Mouse (Mus musculus) megakaryocyte, embryonic 14.5 days (primary cell): ENCODE measurements at regions not wholly inside any gene's neighbourhood (a gene's known extent, or its start where the extent isn't known, plus 50 kb on each side); places are given as distances from the start of the nearest gene placed in this dataset.
A peak's percentile ranks its signal among the peaks of the same experiment; 100 is the strongest.

Source experiments
- H3K27me3 ChIP-seq: replicated peaks from 2 replicates; pipeline ENCODE3; 2012; ENCODE audit warnings: inconsistent platforms
- H3K36me3 ChIP-seq: replicated peaks from 2 replicates; pipeline ENCODE3; 2012; ENCODE audit warnings: low read length, inconsistent platforms, mixed read lengths
- H3K4me1 ChIP-seq: 2 replicates; pipeline ENCODE4 v1.6.1; 2012; ENCODE audit warnings: inconsistent platforms
- H3K4me3 ChIP-seq: replicated peaks from 2 replicates; pipeline ENCODE3; 2012; ENCODE audit warnings: moderate library complexity, mild to moderate bottlenecking, inconsistent platforms
- H3K9me3 ChIP-seq: 2 replicates; pipeline ENCODE4 v1.6.1; 2012; ENCODE audit warnings: inconsistent platforms
- FLI1 ChIP-seq: IDR thresholded peaks from 2 replicates; pipeline ENCODE4 v1.6.1; 2012; ENCODE audit warnings: low read length, inconsistent platforms, mixed read lengths
- GATA1 ChIP-seq: IDR thresholded peaks from 3 replicates; pipeline ENCODE4 v1.6.1; 2012; ENCODE audit warnings: mixed read lengths, low read length, inconsistent platforms, borderline replicate concordance

DNA sequence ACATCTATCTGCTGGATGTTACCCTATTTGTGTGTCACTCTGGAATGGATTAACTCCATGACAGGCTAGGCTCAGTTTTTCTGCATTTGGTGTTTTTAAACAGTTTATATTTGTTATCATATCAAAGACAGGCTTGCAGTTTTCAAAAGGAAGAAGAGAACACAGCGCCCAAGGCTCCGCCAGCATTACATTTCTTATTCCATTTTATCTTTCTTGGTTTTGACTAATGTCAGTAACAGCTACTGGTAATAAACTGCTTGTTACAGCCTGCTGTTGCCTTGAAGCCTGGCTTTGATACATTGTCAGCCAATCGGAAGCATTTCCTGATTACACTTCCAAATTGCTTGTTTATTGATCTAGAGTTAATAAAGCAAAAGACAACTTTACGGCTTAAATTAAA is 219.4 kb upstream of the Mdfic start:
- TF ChIP-seq FLI1, result no peak
- TF ChIP-seq GATA1, result no peak
- H3K9me3 ChIP-seq, result no peaks in the 10 kb centered on the region
- no peaks in the 10 kb centered on the region for H3K27me3 ChIP-seq
- H3K4me1 ChIP-seq, result no peaks in the 10 kb centered on the region
- no peak overlapping the region for H3K4me3 ChIP-seq
- no peaks in the 10 kb centered on the region for H3K36me3 ChIP-seq

- TF ChIP-seq GATA1, result no peak
- TF ChIP-seq FLI1, result no peak
- no peaks in the 10 kb centered on the region for H3K9me3 ChIP-seq
- H3K27me3 ChIP-seq, result no peaks in the 10 kb centered on the region
- H3K36me3 ChIP-seq, result no peaks in the 10 kb centered on the region
- H3K4me3 ChIP-seq, result no peak overlapping the region
- H3K4me1 ChIP-seq, result no peaks in the 10 kb centered on the region
These were observed 211.1 kb upstream of the Mdfic start for GRCm38 (mm10) chr6:15509314-15509713.

GRCm38 (mm10) chr6:15537279-15537678 is 183.2 kb upstream of the Mdfic start:
- Histone ChIP-seq H3K36me3 (no peaks in the 10 kb centered on the region), H3K9me3 (no peaks in the 10 kb centered on the region), H3K4me1 (no peaks in the 10 kb centered on the region), H3K4me3 (no peak overlapping the region), H3K27me3 (no peaks in the 10 kb centered on the region)
- TF ChIP-seq GATA1 (no peak), FLI1 (no peak)

DNA sequence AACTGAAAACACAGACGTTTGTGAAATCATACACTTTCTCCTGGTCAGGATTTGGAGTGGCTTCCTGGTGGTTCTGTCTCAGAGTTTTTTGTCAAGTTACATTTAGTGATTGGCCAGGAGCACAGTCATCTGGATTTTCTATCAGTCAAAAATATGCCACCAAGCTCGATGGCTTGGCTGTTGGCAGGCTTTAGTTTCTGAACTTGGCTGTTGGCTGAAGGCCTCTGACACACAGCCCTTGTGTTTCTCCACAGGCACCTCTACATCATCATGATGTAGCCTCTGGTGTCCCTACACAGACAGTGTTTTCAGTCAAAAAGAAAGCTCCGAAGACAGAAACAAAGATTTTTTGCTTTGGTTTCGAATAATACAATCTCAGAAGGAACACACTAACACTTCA is 178.5 kb upstream of the Mdfic start:
- H3K27me3 ChIP-seq, result no peaks in the 10 kb centered on the region
- no peaks in the 10 kb centered on the region for H3K4me1 ChIP-seq
- peaks cover 3% of the 10 kb centered on the region; the same call in 1 of the 2 replicates for H3K9me3 ChIP-seq
- no peaks in the 10 kb centered on the region for H3K36me3 ChIP-seq
- no peak overlapping the region for H3K4me3 ChIP-seq
- TF ChIP-seq FLI1 (no peak), GATA1 (no peak)

DNA sequence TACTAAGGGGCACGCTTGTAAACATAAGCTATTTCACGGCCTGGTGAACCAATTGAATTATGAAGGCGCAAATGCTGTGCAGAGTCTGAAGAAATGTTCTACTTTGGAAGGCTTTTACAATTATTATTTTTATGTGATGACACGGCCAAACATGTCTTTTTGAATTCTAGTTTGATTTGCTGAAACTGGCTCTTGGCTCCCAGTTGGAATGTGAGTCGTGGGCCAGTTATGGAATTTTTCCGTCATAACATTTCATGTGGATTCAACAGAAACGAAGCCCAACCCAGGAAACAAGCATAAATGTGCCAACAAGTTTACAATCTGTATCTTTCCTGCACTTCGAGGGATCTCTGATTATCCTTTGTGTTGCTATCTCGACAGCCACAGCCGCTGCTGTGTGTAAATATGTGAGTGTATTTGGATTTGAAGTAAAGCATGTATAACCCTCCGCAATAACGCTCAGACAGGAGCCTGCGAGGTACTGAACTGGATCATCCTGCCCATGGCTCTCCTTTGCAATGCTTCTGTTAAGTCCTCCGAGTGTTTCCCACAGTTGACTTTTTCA is 176.9 kb upstream of the Mdfic start:
- no peaks in the 10 kb centered on the region for H3K27me3 ChIP-seq
- H3K9me3 ChIP-seq, result peaks cover 3% of the 10 kb centered on the region; the same call in 1 of the 2 replicates
- H3K4me3 ChIP-seq, result no peak overlapping the region
- TF ChIP-seq FLI1, result no peak
- TF ChIP-seq GATA1, result no peak
- H3K4me1 ChIP-seq, result no peaks in the 10 kb centered on the region
- no peaks in the 10 kb centered on the region for H3K36me3 ChIP-seq

- no peak for TF ChIP-seq FLI1
- no peak for TF ChIP-seq GATA1
- Histone ChIP-seq H3K4me3 (no peak overlapping the region), H3K4me1 (no peaks in the 10 kb centered on the region), H3K9me3 (no peaks in the 10 kb centered on the region), H3K36me3 (no peaks in the 10 kb centered on the region), H3K27me3 (no peaks in the 10 kb centered on the region)
These were observed 171.6 kb upstream of the Mdfic start for GRCm38 (mm10) chr6:15548833-15549232.

GRCm38 (mm10) chr6:15592780-15593179 is 127.7 kb upstream of the Mdfic start:
- no peaks in the 10 kb centered on the region for H3K27me3 ChIP-seq
- no peak overlapping the region for H3K4me3 ChIP-seq
- peaks cover 3% of the 10 kb centered on the region; the same call in 1 of the 2 replicates for H3K9me3 ChIP-seq
- no peak for TF ChIP-seq GATA1
- TF ChIP-seq FLI1, result no peak
- no peaks in the 10 kb centered on the region for H3K36me3 ChIP-seq
- no peaks in the 10 kb centered on the region for H3K4me1 ChIP-seq

DNA sequence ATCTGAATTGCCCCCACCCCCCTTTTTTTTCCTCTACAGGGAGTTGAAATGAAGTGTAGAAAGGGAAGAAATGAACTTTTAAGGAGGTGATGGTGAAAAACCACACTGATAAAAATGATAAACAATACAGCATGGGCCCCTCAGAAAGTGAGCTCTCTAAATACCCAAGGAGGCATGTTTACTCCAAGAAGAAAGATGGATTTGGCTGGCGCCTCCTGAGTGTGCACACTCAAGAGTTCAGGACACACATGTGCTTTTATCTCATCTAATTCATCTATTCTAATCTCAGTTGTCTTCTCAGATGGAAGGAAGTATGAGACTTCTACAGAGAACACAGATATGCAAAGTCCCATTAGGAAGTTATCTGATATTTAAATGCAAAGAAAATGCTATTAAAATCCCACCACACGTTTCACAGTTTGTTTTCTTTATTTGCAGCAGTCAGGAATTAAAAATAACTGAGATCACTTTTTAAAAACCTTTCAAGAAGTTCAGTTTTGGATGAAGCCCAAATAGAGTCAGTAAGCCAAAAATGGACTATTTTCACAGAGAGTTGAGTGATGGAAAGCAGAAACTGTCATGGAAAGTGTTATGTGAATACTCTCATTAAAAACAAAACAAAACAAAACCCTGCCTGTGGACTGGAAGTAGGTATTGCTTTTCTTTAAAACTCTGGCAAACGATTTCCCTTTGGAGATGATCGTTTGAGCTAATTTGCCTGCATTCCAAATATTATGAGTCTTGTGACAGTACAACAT is 123.1 kb upstream of the Mdfic start:
- Histone ChIP-seq H3K27me3 (no peaks in the 10 kb centered on the region), H3K4me1 (no peaks in the 10 kb centered on the region), H3K9me3 (no peaks in the 10 kb centered on the region), H3K36me3 (no peaks in the 10 kb centered on the region), H3K4me3 (no peak overlapping the region)
- TF ChIP-seq FLI1 (no peak), GATA1 (no peak)

DNA sequence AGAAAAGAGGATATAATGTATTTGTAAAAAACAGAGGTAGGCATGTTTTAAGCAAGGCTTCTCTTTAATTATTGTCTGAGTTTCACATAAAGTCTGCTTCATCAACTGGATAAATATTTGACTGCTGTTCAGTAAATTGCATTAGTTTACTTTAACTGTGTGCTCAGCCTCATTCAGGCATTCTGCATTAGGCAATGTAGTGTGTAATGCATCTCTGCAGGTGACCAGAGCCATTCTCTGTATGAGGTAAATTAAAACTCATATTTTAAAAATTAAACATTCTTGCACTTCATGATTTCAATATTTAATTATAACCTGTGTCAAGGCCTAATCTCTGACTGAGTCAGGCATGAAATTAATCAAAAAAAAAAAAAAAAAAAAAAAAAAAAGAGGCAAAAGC is 110.3 kb upstream of the Mdfic start:
- Histone ChIP-seq H3K36me3 (no peaks in the 10 kb centered on the region), H3K27me3 (no peaks in the 10 kb centered on the region), H3K4me1 (no peaks in the 10 kb centered on the region), H3K4me3 (no peak overlapping the region), H3K9me3 (no peaks in the 10 kb centered on the region)
- TF ChIP-seq GATA1, result no peak
- TF ChIP-seq FLI1, result no peak

DNA sequence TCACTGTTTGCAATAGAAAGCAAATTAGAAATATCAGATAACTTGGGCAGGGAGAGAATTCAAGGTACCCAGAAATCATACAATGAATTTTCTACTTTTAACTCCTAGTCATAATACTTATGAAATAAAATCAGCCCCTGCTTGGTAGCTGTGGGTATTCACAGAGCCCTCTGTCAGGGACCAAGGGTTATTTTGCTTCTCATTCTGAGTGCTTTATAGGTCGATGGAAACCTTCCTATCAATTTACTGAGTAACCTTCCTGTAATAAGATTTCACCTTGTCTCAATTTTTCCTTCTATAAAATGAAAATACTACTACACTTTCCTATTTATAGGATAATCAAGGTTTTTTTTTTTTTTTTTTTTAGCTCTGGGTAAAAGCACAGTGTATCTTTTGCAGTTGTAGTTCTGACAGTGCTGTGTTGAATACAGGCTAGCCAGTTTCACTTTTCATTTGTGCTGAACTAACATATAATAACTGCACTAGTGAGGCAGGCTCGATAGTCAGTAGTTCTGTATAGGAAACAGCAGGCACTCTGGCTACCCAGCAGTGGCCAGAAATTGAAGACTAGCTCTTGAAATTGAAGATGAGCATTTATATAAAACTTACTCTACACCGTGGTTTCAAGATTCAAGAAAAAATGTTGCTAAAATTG is 94.4 kb upstream of the Mdfic start:
- peak overlapping the region; percentile 77 for H3K4me3 ChIP-seq
- H3K27me3 ChIP-seq, result no peaks in the 10 kb centered on the region
- no peaks in the 10 kb centered on the region for H3K9me3 ChIP-seq
- H3K4me1 ChIP-seq, result no peaks in the 10 kb centered on the region
- no peaks in the 10 kb centered on the region for H3K36me3 ChIP-seq
- no peak for TF ChIP-seq GATA1
- TF ChIP-seq FLI1, result no peak
